Mouse (Mus musculus): Measurements from ENCODE around the gene Junb.

Gene Junb

GRCm38 (mm10) chr8:84989311-84989731 is 10.8 kb upstream of the Junb start:
- peak; percentile 62 for DNase-seq (ENCODE audit: low read depth, low spot score)

GRCm38 (mm10) chr8:84987903-84988302 is 9.4 kb upstream of the Junb start:
- no peak for DNase-seq (ENCODE audit: low read depth, low spot score)

DNA sequence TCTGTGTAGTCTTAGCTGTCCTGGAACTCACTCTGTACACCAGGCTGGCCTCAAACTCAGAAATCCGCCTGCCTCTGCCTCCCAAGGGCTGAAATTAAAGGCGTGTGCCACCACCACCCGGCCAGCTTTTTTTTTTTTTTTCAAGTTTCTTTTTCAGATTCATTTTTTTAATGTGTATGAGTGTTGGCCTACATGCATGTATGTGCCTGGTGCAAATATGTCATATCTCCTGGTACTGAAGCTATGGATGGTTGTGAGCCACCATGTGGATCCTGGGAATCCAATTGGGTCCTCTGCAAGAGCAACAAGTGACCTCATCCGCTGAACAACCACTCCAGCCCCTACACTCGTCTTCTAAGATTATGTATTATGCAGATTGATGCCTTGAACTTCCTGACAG is 8.9 kb upstream of the Junb start:
- no peak for DNase-seq (ENCODE audit: low read depth, low spot score)

DNA sequence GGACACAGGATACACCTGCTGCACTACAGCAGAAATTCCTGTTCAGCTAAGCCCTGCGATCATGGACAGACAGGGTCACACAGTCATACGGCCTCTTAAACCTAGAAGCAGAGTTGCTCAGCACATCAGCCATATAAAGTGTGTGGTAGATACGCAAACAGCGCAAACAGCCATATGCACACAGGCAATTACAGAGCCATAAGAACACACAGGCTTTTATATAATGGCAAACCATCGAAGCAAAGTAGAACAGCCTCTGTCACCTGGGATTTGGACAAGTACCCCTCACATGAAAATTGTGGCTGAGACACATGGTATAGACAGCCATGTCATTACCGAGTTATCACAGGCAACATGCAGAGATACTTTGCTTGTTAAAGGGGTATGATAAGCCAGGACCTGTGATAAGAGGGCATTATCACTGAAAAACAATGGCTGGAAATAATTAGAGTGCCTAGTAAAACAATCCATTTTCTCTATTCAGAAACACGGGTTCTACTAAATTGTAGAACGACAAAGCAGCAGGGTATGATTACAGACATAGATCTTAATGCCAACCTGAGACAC is 7.9 kb upstream of the Junb start:
- DNase-seq (ENCODE audit: low read depth, low spot score) = no peak

DNA sequence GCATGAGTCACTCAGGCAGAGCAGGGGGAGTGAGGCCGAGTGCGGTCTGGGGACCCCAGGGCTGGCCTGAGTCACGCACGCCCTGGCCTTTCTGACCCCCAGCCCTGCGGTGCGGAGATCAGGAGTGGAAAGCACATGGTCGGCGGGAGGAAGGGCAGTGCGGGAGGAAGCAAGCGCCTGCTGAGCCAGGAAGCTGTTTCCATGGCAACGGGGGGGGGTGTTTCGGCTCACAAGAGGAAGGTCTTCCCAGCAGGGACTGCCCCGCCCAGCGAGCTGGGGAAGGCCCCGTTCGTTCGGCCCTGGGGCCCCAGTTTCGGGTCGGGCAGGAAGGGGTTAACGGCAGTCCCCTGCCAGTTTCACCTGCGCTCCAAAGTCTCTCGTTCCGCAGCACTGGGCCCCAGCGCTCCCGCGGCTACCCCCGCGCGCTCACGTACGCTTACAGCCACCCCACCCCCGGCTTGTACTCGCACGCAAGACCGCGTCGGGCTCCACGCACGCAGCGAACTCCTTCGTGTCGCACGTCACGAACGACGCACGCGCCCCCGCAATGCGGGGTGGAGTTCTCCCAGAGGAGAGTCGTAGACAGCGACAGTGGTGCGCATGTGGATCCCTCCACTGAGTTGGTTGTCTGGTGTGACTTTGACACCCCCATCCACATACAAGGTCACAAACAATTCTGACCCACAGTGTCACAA is 7.3 kb upstream of the Junb start:
- peak; percentile 98 for DNase-seq (ENCODE audit: low read depth, low spot score)

DNA sequence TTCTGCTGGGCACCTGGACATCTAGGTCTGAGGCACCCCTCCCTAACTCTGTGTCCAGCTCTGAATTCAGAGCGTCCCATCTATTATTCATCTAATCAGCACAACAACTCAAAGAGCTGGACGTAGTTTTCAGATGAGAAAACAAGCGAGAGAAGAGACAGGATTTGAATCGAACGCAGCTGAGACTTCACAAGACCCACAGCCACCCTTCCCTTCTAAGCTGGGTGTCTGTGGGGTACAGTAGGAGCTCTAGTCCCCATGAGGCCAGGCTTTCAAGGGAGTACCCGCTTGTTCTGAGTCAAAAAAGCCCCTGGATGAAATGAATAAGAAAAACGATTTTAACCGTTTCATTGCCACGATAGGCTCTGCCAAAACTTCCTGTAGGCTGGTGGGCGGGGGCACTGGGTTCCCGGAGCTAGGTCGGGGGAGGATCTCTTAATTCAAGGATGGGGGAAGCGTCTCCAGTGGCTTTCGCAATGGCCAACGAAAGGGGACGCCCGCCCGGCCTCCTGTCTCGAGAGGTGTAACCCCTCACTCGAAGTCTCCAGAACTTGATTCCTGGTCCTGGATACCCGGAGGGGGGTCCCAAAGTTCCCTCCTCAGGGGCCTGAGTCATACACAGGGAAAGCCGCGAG is 6.6 kb upstream of the Junb start:
- DNase-seq (ENCODE audit: low read depth, low spot score) = peak; percentile 64

GRCm38 (mm10) chr8:84984294-84985048 is 6.0 kb upstream of the Junb start:
- peak; percentile 35 for DNase-seq (ENCODE audit: low read depth, low spot score)

DNA sequence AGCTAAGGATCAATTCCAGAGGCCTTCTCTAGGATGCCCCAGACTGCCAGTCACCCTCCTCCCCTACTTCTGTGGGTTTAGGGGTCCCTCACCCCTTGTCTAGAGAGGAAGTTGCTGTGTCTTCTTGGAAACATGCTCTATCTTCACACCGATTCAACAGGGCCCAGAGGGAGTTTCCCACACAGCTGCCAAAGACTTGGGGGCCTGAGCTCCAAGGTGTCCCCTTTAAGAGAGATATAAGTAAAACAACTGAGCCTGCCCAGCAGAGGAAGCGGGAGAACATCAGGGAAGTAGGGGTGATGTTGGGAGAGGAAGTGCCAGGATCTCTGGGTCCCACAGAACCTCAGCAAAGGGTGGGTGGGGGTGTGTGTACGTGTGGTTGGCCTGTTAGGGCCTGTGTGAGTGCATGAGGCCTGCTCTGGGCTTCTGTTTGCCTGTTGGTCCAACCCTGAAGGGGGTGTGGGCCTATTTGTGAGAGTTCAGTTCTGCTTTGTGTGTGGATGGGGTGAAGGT is 4.0 kb upstream of the Junb start:
- DNase-seq (ENCODE audit: low read depth, low spot score) = peak; percentile 82

- peak; percentile 44 for DNase-seq (ENCODE audit: low read depth, low spot score)
Observed at GRCm38 (mm10) chr8:84981644-84982498, 3.4 kb upstream of the Junb start.

- peak; percentile 83 for DNase-seq (ENCODE audit: low read depth, low spot score)
Observed at GRCm38 (mm10) chr8:84980622-84981358, 2.3 kb upstream of the Junb start.

DNA sequence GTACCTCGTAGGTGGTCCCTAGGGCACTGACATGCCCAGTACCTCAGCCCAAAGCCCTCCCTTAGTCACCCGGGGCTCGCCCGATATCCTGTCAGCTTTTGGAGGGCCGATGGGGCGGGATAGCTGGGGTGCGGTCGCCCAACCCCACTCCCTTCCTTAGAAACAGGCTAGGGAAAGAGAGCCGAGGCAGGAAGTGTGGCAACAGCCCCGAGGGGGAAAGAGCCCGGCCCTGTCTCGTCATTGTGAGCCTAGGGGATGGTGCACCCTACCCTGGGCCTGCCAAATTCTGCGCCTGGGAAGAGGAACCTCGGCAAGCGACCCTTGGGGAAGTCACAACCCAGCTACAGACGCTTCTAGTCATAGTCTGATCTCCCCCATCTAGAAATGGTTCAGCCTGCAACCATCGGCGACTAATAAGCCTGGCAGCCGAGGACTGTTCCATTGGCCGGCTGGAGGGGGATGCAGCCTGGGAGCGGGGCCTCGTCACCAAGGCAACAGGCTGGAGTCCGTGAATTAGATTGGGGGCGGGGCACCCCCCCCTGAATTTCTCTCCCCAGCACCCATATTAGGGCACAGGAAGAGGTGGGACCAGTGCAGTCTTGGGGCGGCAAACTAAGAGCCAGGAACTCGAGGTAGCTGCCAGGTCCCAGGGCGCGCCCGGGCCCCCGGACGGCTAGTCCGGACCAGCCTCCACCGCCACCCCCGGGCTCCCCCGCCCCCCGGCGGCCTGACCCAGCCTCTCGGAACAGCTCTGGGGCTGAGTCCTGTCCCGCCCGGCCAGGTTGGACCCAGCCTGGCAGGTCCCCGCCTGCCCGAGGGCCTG is 1.3 kb upstream of the Junb start:
- DNase-seq (ENCODE audit: low read depth, low spot score) = peak; percentile 99

DNA sequence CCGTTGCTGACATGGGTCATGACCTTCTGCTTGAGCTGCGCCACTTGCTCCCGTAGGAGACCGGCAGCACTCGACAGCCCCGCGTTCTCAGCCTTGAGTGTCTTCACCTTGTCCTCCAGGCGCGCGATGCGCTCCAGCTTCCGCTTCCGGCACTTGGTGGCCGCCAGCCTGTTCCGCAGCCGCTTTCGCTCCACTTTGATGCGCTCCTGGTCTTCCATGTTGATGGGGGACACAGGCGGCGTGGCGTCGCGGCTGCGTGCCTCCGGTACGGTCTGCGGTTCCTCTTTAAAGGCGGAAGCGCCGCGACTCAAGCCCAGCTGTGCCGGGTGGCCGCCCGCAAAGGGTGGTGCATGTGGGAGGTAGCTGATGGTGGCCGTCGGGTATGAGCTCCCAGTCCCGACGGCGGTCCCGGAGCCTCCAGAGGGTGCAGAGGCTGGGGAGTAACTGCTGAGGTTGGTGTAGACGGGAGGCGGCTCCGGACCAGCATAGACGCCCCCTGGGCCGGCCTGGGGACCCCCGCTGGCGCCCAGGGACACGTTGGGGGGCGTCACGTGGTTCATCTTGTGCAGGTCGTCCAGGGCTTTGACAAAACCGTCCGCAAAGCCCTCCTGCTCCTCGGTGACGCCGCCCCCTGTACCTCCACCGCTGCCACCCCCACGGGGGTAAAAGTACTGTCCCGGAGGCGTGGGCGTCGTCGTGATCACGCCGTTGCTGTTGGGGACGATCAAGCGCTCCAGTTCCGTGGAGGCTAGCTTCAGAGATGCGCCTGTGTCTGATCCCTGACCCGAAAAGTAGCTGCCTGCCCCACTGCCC is 877 bp downstream of the Junb start:
- peak; percentile 94 for DNase-seq (ENCODE audit: low read depth, low spot score)

GRCm38 (mm10) chr8:84976763-84977434 is 1.6 kb downstream of the Junb start:
- no peak for DNase-seq (ENCODE audit: low read depth, low spot score)

DNA sequence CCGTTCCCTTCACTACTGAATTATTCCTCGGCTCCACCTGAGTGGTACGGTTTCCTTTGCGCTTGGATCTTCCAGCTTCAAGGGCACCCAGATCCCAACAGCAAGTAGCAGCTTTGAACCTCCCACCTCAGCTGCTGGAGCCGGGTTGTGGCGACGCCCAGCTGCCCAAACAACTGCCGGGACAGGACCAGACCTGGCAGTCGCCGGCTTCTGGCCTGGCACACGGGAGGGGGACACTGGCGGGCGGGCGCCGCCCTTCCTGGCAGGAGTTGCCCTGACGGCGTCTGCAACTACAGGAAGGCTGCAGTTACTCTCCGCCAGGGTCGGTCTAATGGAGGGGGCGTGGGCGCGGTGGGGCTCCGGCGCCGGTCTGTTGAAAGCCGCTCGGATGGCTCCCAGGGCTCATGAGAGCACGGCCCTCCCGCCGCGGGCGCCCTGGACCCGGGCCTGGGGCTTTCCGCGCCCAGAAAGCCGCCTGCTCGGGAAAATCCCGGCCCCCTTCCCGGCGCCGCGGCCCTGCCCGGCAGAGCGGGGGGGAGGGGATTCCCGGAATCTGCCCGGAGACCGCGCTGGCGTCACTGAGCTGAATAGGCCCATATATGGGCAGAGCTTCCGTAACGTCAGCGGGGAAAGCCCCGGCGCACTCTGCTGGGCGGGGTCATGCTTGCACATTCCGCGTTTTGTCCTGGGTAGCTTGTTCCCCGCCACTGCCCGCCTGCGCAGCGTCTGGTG is 2.3 kb downstream of the Junb start:
- DNase-seq (ENCODE audit: low read depth, low spot score) = peak; percentile 96

- DNase-seq (ENCODE audit: low read depth, low spot score) = peak; percentile 92
Observed at GRCm38 (mm10) chr8:84975434-84975833, 3.1 kb downstream of the Junb start.

DNA sequence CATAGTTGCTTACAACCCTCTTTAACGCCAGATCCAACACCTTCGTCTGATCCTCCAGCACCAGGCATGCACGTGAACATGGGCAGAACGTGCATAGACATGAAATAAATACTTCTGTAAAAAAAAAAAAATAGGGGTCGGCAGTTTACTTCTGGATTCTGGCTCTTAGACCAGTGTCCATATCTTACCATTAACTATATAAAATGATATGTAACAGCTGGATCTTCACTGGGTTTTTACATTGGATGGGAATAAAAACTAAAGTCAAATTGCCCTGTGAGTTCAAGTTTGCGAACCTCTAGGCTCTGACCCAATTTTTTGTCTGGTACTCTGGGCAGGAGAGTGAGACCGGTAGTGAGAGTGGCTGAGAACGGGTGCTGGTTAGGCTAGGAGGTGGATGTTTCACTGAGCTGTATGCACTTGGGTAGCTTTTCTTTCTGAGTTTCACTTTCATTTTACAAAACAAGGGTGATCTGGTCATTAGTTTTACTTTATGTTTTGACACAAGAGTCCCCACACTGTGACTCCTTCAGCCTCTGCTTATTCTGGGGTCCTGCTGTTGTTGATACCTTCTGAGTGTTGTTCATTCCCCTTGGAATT is 3.9 kb downstream of the Junb start:
- peak; percentile 85 for DNase-seq (ENCODE audit: low read depth, low spot score)

Data from A20 (cell line).